Mouse (Mus musculus): ENCODE measurements around the gene Gm5269.

Gene Gm5269

GRCm38 (mm10) chr1:45877463-45877862 is 12.6 kb downstream of the Gm5269 start:
- CTCF ChIA-PET: no interaction called here

GRCm38 (mm10) chr1:45876450-45877198 is 13.4 kb downstream of the Gm5269 start:
- CTCF ChIA-PET: no interaction called here

GRCm38 (mm10) chr1:45875640-45876039 is 14.4 kb downstream of the Gm5269 start:
- CTCF ChIA-PET: no interaction called here

GRCm38 (mm10) chr1:45873250-45873649 is 16.8 kb downstream of the Gm5269 start:
- CTCF ChIA-PET: no interaction called here

GRCm38 (mm10) chr1:45868479-45869137 is 21.5 kb downstream of the Gm5269 start:
- CTCF ChIA-PET: no interaction called here

- CTCF ChIA-PET: no interaction called here
Measured at GRCm38 (mm10) chr1:45868050-45868449, 22.0 kb downstream of the Gm5269 start.

GRCm38 (mm10) chr1:45866288-45867018 is 23.6 kb downstream of the Gm5269 start:
- CTCF ChIA-PET: no interaction called here

- CTCF ChIA-PET: no interaction called here
Measured at GRCm38 (mm10) chr1:45865727-45866126, 24.3 kb downstream of the Gm5269 start.

GRCm38 (mm10) chr1:45865316-45865715 is 24.8 kb downstream of the Gm5269 start:
- CTCF ChIA-PET: no interaction called here

- CTCF ChIA-PET: no interaction called here
Measured at GRCm38 (mm10) chr1:45864564-45865014, 25.5 kb downstream of the Gm5269 start.

GRCm38 (mm10) chr1:45863641-45864040 is 26.4 kb downstream of the Gm5269 start:
- CTCF ChIA-PET: no interaction called here

GRCm38 (mm10) chr1:45861162-45861561 is 28.9 kb downstream of the Gm5269 start:
- CTCF ChIA-PET: no interaction called here

- CTCF ChIA-PET: no interaction called here
Measured at GRCm38 (mm10) chr1:45860349-45860748, 29.7 kb downstream of the Gm5269 start.

- CTCF ChIA-PET: no interaction called here
Measured at GRCm38 (mm10) chr1:45858038-45858437, 32.0 kb downstream of the Gm5269 start.

GRCm38 (mm10) chr1:45845466-45845865 is 44.6 kb downstream of the Gm5269 start:
- CTCF ChIA-PET: no interaction called here
